Mouse (Mus musculus) urinary bladder, adult 18-20 months (tissue): ENCODE data around the gene Kazald1.
"Not testable (repeated sequence)": the region's sequence is repeated elsewhere in the genome, so short reads cannot be mapped to it uniquely, and the experiment has no call there.

Source experiments
- DNase-seq, 2 experiments: peaks; one replicate each; pipeline ENCODE4 v3.0.0; 2022; ENCODE audit warnings: low spot score in 2 of 2, mixed read lengths in 2 of 2

Kazald1 gene

GRCm38 (mm10) chr19:45074580-45075322, at the start of gene Kazald1:
Gene Kazald1 (plus strand): TSS chr19:45075241.
- peak; percentile 89 to 95 for DNase-seq

- no peak for DNase-seq
Observed at GRCm38 (mm10) chr19:45025937-45026568, 49.0 kb upstream of the Kazald1 start.

GRCm38 (mm10) chr19:45026958-45027670, 47.9 kb upstream of the Kazald1 start:
- no peak for DNase-seq

GRCm38 (mm10) chr19:45027848-45028247, 47.2 kb upstream of the Kazald1 start:
- no peak for DNase-seq

- DNase-seq: no peak
Observed at GRCm38 (mm10) chr19:45028746-45029145, 46.3 kb upstream of the Kazald1 start.

GRCm38 (mm10) chr19:45029571-45029970, 45.5 kb upstream of the Kazald1 start:
- no peak for DNase-seq

- DNase-seq: peak in 1 of 2 experiments; percentile 48
Observed at GRCm38 (mm10) chr19:45030111-45030510, 44.9 kb upstream of the Kazald1 start.

GRCm38 (mm10) chr19:45030746-45031693, 44.0 kb upstream of the Kazald1 start:
- DNase-seq: peak; percentile 37 to 66

- peak; percentile 48 to 69 for DNase-seq
Observed at GRCm38 (mm10) chr19:45031780-45032179, 43.3 kb upstream of the Kazald1 start.

- DNase-seq: no peak
Observed at GRCm38 (mm10) chr19:45032570-45033332, 42.3 kb upstream of the Kazald1 start.

GRCm38 (mm10) chr19:45036867-45037266, 38.2 kb upstream of the Kazald1 start:
- peak in 1 of 2 experiments; percentile 63 for DNase-seq

- DNase-seq: not testable (repeated sequence)
Observed at GRCm38 (mm10) chr19:45038198-45038597, 36.8 kb upstream of the Kazald1 start.

- no peak for DNase-seq
Observed at GRCm38 (mm10) chr19:45040214-45040613, 34.8 kb upstream of the Kazald1 start.

GRCm38 (mm10) chr19:45044389-45044927, 30.6 kb upstream of the Kazald1 start:
- DNase-seq: no peak

- no peak for DNase-seq
Observed at GRCm38 (mm10) chr19:45045236-45045635, 29.8 kb upstream of the Kazald1 start.

GRCm38 (mm10) chr19:45045651-45046050, 29.4 kb upstream of the Kazald1 start, which contains the start of gene Pdzd7:
Gene Pdzd7 (minus strand): TSS chr19:45045717.
- no peak for DNase-seq

- DNase-seq: peak; percentile 81 to 86
Observed at GRCm38 (mm10) chr19:45046523-45047321, 28.3 kb upstream of the Kazald1 start.

- peak; percentile 88 to 92 for DNase-seq
Observed at GRCm38 (mm10) chr19:45047417-45047934, 27.6 kb upstream of the Kazald1 start, which contains the start of gene Sfxn3. Gene Sfxn3 (plus strand): TSS chr19:45047503.
